Mouse (Mus musculus) CD8-positive naive resting alpha-beta T cell, adult 57 days (primary cell): ENCODE measurements around the gene Pard6b. TPM values are rescaled to one million over a fixed set of nuclear protein-coding genes. Genes with fewer than 3 reads are reported as not detected.

ENCODE experiments used
- total RNA-seq: library from RNA; stranded (reverse); gene quantifications from one replicate; pipeline ENCODE4 v1.2.4, GENCODE M21; 2023

The Pard6b gene
- 2.8 TPM for total RNA-seq

DNA sequence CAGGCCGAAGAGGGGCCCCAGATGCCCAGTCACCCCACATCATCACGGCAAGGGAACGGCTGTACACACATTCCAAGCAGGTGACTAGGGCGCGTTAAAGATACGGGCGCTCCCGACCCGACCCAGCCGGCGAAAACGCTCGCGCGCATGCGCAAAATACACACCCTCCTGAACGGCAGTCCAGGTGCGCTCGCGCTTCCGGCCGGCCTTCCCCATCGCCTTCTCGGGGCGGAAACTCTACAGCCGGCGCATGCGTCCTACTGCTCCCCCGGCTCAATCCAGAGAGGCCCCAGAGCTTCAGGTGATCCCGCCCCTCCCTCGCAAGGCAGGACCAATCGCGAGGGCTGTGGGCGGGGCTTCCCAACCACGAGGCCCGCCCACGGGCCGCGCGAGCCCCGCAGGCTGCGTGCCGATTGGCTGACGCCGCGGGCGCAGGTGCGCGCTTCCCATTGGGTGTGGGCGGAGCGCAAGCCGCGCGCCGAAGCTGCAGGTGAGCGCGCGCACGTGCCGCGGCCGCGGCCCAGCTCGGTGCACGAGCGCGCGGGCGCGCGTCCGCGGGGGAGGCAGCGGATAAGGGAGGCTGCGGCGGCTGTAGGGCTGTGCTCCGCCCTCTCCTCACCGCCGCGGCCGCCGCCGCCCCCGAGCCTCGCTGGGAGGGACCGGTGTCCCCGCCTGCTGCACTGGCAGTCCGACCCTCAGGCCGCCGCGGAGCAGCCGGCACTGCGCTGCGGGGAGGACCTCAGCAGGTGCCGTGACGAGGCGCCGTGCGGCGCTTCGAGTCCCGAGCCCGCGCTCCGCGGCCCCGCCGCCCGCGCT lies at the start of gene Pard6b:
TSS of gene Pard6b (plus strand) at position 574 of the 816 bp plus-strand sequence.

Other genes with a start within 250 kb of the Pard6b start
- gene Ptpn1, start 148.9 kb upstream of the Pard6b start, total RNA-seq, result 111 TPM
- gene Ripor3, start 70.4 kb upstream of the Pard6b start, total RNA-seq, result 3.3 TPM
- gene Adnp, start 126.1 kb downstream of the Pard6b start, total RNA-seq, result 89.1 TPM
- 3.7 TPM for gene Gm20716, start 149.4 kb downstream of the Pard6b start, total RNA-seq
- 121 TPM for gene Dpm1, start 149.6 kb downstream of the Pard6b start, total RNA-seq
- 14.0 TPM for gene Mocs3, start 149.6 kb downstream of the Pard6b start, total RNA-seq
- gene Kcng1, start 200.7 kb downstream of the Pard6b start, total RNA-seq, result not detected